In genomic region chr8:114936887-114937286, GRCm38 (mm10) we compare ENCODE assay signal across 11 mouse cellular contexts.
DNase-seq lines count a peak whose midpoint lies in the region; ATAC-seq and TF ChIP-seq lines count a peak whose summit lies in the region.
"Had no signal": no experiment of that assay in that cellular context is flagged by ENCODE, and none has a peak within 500 bp of the region (broad histone marks: within the 10 kb centered on the region; RNA-seq: fewer than 3 reads in every experiment).

No protein-coding gene starts in this region.

- H3K9ac ChIP-seq in embryonic facial prominence, embryonic 13.5 days = no peak overlapping the region
- no peak overlapping the region for H3K9ac ChIP-seq in midbrain, embryonic 15.5 days
- H3K9ac ChIP-seq in lung, postnatal 0 days (replicated peaks; ENCODE audit: low read depth) = no peak overlapping the region
- H3K9ac ChIP-seq: liver, embryonic 12.5 days had no signal

- H3K4me2 ChIP-seq in embryonic facial prominence, embryonic 13.5 days = no peak overlapping the region
- no peak overlapping the region for H3K4me2 ChIP-seq in midbrain, embryonic 15.5 days
- no peak overlapping the region for H3K4me2 ChIP-seq in lung, postnatal 0 days (replicated peaks; ENCODE audit: low read depth, low read length)
- H3K4me2 ChIP-seq: liver, embryonic 12.5 days had no signal

- 13% methylated on average over 10 of the region's 10 CpGs for WGBS in embryonic facial prominence, embryonic 13.5 days
- 7% methylated on average over 10 of the region's 10 CpGs for WGBS in midbrain, embryonic 15.5 days
- WGBS in lung, postnatal 0 days = 34% methylated on average over 10 of the region's 10 CpGs

- DNase-seq in left cerebral cortex, postnatal 14 days (ENCODE audit: low spot score in 2 of 2) = peak; percentile 6 to 11
- DNase-seq in left cerebral cortex, adult 2 months (ENCODE audit: extremely low spot score in 1 of 2, low spot score in 2 of 2) = no peak
- DNase-seq in heart, postnatal 25 days (ENCODE audit: low spot score) = peak; percentile 1
- no peak for DNase-seq in cerebellum, postnatal 25 days
- DNase-seq in urinary bladder, adult 2 months (ENCODE audit: low spot score) = no peak
- DNase-seq in lung, postnatal 0 days (ENCODE audit: low spot score) = no peak
- DNase-seq: kidney, postnatal 14 days had no signal

- no peak for TF ChIP-seq CTCF in left cerebral cortex, adult 2 months (IDR thresholded peaks at IDR 0.05)
- TF ChIP-seq CTCF in lung, postnatal 0 days (IDR thresholded peaks at IDR 0.05) = no peak

- H3K9me3 ChIP-seq in embryonic facial prominence, embryonic 13.5 days = no peaks in the 10 kb centered on the region
- H3K9me3 ChIP-seq in midbrain, embryonic 15.5 days = no peaks in the 10 kb centered on the region
- H3K9me3 ChIP-seq in lung, postnatal 0 days (ENCODE audit: low read length) = no peaks in the 10 kb centered on the region
- H3K9me3 ChIP-seq: liver, embryonic 12.5 days had no signal

- H3K4me3 ChIP-seq in left cerebral cortex, adult 2 months = no peak overlapping the region
- no peak overlapping the region for H3K4me3 ChIP-seq in embryonic facial prominence, embryonic 13.5 days
- no peak overlapping the region for H3K4me3 ChIP-seq in midbrain, embryonic 15.5 days
- H3K4me3 ChIP-seq in lung, postnatal 0 days (ENCODE audit: low read depth, low read length) = no peak overlapping the region
- H3K4me3 ChIP-seq: liver, embryonic 12.5 days; myocyte had no signal

- TF ChIP-seq EP300 in lung, postnatal 0 days (IDR thresholded peaks at IDR 0.05) = no peak

- intact Hi-C loops in left cerebral cortex, postnatal 14 days (cut with DNase I) = no loop called here
- intact Hi-C loops in left cerebral cortex, adult 2 months (cut with DNase I) = loop anchor here (10.0 kb wide), 1 partner anchor 768 kb away; the partner anchor contains the start of gene Maf
- intact Hi-C loops in heart, postnatal 25 days (cut with DNase I) = no loop called here

- H3K27me3 ChIP-seq in embryonic facial prominence, embryonic 13.5 days = peaks cover 6% of the 10 kb centered on the region; the same call in 1 of the 2 replicates
- no peaks in the 10 kb centered on the region; the same call in 1 of the 2 replicates for H3K27me3 ChIP-seq in midbrain, embryonic 15.5 days (replicated peaks)
- no peaks in the 10 kb centered on the region for H3K27me3 ChIP-seq in lung, postnatal 0 days (replicated peaks; ENCODE audit: insufficient read depth, low read length)
- H3K27me3 ChIP-seq: liver, embryonic 12.5 days had no signal

- 0 out of 2 replicates have a peak, but pooled peaks have one; percentile 48 for ATAC-seq in embryonic facial prominence, embryonic 13.5 days (ENCODE audit: insufficient number of reproducible peaks, insufficient read depth, low FRiP score, low TSS enrichment, low read depth)
- ATAC-seq in midbrain, embryonic 15.5 days (replicated peaks) = 0 out of 2 replicates have a peak, but pooled peaks have one; percentile 20
- ATAC-seq in lung, postnatal 0 days = no peak
- ATAC-seq: liver, embryonic 12.5 days had no signal

- H3K36me3 ChIP-seq in embryonic facial prominence, embryonic 13.5 days = no peaks in the 10 kb centered on the region
- H3K36me3 ChIP-seq in midbrain, embryonic 15.5 days (replicated peaks) = no peaks in the 10 kb centered on the region
- H3K36me3 ChIP-seq in lung, postnatal 0 days (ENCODE audit: insufficient read depth, low read length) = no peaks in the 10 kb centered on the region
- H3K36me3 ChIP-seq: liver, embryonic 12.5 days had no signal

- H3K27ac ChIP-seq in left cerebral cortex, adult 2 months = no peak overlapping the region
- no peak overlapping the region for H3K27ac ChIP-seq in embryonic facial prominence, embryonic 13.5 days
- no peak overlapping the region for H3K27ac ChIP-seq in midbrain, embryonic 15.5 days
- H3K27ac ChIP-seq in lung, postnatal 0 days (ENCODE audit: low read length) = no peak overlapping the region
- H3K27ac ChIP-seq: liver, embryonic 12.5 days had no signal

- peaks cover 22% of the 10 kb centered on the region for H3K4me1 ChIP-seq in embryonic facial prominence, embryonic 13.5 days
- peaks cover 11% of the 10 kb centered on the region for H3K4me1 ChIP-seq in midbrain, embryonic 15.5 days
- no peaks in the 10 kb centered on the region for H3K4me1 ChIP-seq in lung, postnatal 0 days (ENCODE audit: insufficient read depth, low read depth, low read length)
- H3K4me1 ChIP-seq: liver, embryonic 12.5 days had no signal

Comparison
In these comparisons a context has a peak if more than half of its experiments do, and no peak if none do; other contexts are left out.
1. DNase-seq: peak in left cerebral cortex, postnatal 14 days (2 of 2) and heart, postnatal 25 days (single experiment); none in left cerebral cortex, adult 2 months (0 of 2), cerebellum, postnatal 25 days (0 of 2), urinary bladder, adult 2 months (single experiment) and lung, postnatal 0 days (single experiment).